Mouse (Mus musculus) yolk sac, embryonic 10.5 days (tissue): ENCODE measurements around the gene Rgs7.

ENCODE experiments used
- DNase-seq: peaks from one replicate; pipeline ENCODE4 v3.0.0-alpha.2; 2017; ENCODE audit warnings: low spot score

Gene Rgs7

DNA sequence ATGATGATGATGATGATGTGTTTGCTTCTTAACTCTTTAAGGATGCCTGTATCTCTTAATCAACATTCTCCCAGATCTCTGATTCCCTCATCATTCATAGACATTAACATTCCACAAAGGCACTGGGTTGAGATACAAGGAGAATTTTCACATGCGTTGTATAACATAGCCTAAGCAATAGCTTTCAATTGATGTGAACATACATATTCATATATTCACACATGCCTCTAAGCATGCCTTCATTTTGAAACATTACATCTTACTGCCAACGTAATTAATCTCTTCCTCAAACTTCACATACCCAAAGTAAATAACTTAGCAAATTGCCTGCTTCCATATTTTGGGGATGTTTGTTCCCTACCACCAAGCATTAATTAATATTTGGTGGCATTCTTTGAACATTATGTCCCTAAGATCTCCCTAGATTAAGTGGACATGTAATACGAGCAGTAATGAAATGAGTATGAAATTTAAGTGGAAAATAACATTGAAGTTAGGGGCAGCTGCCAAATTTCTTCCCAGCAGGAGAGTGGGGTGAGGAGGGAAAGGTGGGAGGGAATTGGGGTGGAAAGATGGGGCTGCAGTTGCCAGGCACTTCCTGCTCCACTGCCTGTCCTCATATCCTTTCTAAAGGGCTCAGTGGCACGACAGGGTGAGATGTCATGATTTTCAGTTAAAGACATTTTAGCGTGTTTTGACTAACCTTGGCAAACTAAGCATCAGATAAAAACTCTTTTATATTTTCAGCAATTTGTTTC is 317.2 kb downstream of the Rgs7 start:
- DNase-seq: no peak

DNA sequence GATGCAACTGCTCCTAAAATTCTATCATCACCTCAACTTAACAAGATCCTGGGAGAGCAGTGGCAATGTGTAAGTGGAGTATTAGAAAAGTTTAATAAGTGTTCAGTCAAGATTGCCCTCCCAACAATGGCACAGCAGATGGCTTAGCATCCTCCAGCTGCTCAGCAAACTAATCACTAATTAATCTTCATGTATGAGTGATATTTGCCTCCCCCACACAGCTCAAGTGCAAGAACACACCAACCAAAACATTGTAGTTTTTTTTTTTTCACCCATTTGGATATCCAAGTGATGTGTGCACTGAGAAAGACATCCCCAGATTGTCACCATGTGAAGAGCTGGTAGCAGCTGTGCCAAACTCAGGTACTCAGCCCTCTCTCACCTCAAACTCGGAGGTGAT is 336.8 kb downstream of the Rgs7 start:
- no peak for DNase-seq

GRCm38 (mm10) chr1:175143051-175143450 is 349.2 kb downstream of the Rgs7 start:
- DNase-seq: no peak

GRCm38 (mm10) chr1:175128525-175128924 is 363.8 kb downstream of the Rgs7 start:
- no peak for DNase-seq

GRCm38 (mm10) chr1:175124416-175124815 is 367.9 kb downstream of the Rgs7 start:
- DNase-seq: no peak

DNA sequence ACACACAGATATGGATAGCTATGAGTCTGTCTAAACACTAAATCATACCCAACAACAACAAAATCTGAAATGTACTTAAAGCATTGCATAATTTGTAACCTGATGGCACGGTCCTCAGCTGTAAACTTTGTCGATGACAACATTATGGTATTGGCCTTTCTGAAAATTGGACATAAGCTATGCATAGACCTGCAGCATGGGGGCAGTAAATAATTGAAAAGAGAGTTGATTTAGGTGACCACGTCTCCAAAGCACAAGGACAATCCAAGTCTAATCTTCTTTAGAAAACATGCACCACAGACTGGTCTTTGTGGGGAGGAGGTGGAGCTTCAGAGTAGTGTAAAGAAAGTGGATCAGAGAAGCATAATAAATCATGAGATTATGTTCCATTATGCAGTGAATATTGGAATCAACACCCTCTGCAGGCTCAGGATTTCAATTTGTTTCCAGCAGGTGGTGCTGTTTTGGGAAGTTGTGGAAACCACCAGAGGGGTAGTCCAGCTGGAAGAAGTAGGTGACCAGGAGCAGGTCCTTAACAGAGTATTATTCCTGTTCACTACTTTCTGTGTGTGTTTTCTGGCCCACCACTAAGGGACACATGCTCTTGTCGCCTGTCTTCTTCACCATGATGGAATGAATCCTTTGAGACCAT is 373.3 kb downstream of the Rgs7 start:
- DNase-seq: no peak

GRCm38 (mm10) chr1:175108270-175108860 is 383.9 kb downstream of the Rgs7 start:
- DNase-seq: no peak

GRCm38 (mm10) chr1:175106315-175106714 is 386.0 kb downstream of the Rgs7 start:
- DNase-seq: no peak

- DNase-seq: no peak
Observed at GRCm38 (mm10) chr1:175105426-175105825, 386.9 kb downstream of the Rgs7 start.

DNA sequence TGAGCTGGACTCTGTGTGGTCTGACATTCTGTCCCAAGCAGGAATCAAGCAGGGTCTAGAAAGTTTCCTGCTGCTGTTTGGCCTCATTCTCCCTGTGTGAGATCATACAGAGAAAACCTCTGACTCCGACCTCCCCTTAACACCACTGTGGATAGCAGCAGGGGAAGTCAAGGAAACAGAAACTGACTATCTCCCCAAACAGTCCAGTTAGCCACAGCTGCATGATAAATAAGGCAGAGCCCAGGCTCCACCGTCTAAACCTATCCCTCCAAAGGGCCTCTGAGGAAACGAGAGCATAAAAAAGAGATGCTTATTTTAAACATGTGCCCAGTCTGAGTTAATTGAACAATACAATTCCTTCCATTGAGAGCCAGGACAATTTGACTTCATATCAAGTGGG is 395.3 kb downstream of the Rgs7 start:
- DNase-seq: no peak

GRCm38 (mm10) chr1:175082104-175082503 is 410.2 kb downstream of the Rgs7 start:
- no peak for DNase-seq

- no peak for DNase-seq
Observed at GRCm38 (mm10) chr1:175079819-175080608, 412.3 kb downstream of the Rgs7 start.

DNA sequence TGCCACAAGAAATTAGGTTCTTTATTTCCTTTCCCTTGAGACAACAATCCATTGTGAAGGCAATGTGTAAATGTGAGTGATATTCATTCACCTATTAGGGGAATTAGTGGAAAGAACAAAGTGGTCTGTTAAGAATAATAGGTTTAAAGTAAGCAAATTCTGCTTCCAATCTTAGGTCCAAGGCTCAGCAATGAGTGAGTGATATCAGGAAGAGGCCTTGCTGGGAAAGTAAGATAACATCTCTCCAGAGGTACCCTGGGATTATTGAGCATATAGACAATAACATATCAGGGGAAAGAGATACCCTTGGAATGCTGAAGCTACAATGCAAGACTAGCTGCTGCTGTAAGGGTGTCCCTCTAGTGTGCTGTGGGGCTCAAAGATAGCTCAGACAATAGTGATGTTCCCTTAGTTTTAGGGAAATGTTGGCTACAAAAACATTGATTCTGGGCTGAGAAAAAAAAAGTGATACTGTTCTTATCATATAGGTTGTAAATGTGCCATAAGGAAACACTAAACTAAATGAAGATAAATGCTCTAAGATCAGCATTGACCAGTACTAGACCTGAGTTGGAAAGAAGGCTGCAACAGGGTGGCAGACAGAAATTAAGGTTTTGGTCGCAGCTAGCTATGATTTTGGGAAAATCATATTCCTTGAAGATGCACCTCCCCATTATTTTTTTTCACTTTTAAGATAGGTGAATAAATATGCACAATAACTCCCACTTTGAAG is 418.6 kb downstream of the Rgs7 start:
- no peak for DNase-seq

- DNase-seq: no peak
Observed at GRCm38 (mm10) chr1:175069758-175070290, 422.5 kb downstream of the Rgs7 start.

- DNase-seq: no peak
Observed at GRCm38 (mm10) chr1:175049121-175049520, 443.2 kb downstream of the Rgs7 start.

- DNase-seq: peak; percentile 42
Observed at GRCm38 (mm10) chr1:175041167-175041817, 451.0 kb downstream of the Rgs7 start.

DNA sequence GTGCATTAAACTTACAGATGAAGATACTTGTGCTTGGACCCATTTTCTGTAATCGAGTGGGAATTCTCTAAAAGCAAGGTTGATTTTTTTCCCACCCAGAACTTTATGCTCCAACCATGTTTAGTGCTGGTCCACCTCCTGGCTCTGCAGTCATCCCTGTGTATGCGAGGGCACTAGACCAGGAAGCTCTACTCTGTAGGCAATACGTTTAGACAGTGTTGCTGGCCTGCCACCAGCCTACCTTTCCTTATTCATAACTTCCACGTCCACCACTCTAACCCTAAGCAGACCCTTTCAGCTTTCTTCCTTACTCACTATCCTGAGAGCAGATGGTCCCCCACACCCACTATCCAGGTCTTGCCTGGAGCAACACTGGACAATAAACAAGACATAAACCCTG is 452.3 kb downstream of the Rgs7 start:
- no peak for DNase-seq

DNA sequence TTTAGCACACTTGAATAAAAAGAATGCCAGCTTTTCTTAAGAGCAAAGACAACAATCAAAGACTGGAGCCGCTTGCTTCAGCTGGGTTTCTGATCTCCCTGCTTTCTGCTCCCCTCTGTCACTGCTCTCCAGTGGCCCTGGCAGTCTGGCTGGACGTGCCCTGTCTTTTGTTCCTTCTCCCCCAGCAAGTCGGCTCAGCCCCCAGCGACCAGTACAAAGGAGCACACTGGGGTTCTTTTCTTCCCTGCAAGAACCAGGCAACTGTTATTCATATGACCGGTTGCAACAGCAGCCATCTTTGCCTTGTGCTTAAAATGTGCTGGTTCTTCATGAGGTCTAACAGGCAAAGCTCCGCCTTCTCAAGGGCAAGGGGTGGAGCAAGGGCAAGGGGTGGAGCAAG is 452.7 kb downstream of the Rgs7 start:
- DNase-seq: no peak

DNA sequence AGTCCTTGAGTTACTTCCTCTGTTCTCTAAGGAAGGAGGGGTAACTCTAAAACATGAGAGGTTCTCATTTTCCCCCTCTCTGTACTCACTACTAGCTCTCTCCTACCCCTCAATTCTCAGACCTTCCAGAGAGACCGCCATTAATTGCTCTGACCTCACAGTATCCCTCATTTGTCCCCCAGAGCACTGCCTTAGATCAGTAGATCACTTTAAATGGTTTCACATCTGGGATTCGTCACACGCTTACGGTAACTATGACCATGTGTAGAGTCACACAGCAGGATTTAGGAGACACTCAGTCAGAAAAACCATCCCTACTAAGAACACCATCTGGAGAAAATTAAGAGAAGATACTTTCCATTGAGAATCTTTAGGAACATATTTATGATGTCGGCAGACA is 456.8 kb downstream of the Rgs7 start:
- no peak for DNase-seq

DNA sequence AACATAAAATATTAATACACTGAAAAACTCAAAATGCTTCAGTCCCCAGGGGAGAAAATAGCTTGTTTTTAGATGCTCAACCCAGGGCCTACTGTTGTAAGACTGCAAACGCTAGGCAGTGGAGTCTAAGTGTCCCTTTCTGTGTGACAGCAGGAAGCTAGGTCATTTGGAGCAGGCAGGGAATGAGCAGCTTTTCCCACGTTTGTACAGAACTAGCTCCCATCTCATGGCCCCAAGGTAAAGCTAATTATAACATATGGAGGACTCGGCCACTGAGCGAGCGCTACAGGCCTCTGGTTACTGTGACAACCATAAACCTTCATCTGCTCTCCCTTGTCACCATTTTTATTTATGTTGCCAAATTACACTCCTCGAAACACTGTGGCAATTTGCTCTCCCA is 460.3 kb downstream of the Rgs7 start:
- DNase-seq: no peak

GRCm38 (mm10) chr1:175028716-175029204 is 463.5 kb downstream of the Rgs7 start:
- DNase-seq: peak; percentile 43
